Mouse (Mus musculus): ENCODE measurements at regions not wholly inside any gene's neighbourhood (a gene's known extent, or its start where the extent isn't known, plus 50 kb on each side); places are given as distances from the start of the nearest gene placed in this dataset.

- TF ChIP-seq GATA1 (IDR thresholded peaks at IDR 0.05; ENCODE audit: borderline replicate concordance, low read length) (no peak), CTCF (IDR thresholded peaks at IDR 0.05; ENCODE audit: low read depth, low read length) (no peak), TAL1 (conservative IDR thresholded peaks at IDR 0.05; ENCODE audit: low read depth, low read length) (no peak), GATA2 (IDR thresholded peaks at IDR 0.05; ENCODE audit: borderline replicate concordance, low read depth, low read length) (no peak)
Observed at GRCm38 (mm10) chr16:5787206-5787605, 97.9 kb upstream of the Rbfox1 start.

Data from G1E (cell line).